Mouse (Mus musculus): Measurements from ENCODE around the gene Ube2v1.
"Not testable (repeated sequence)": the region's sequence is repeated elsewhere in the genome, so short reads cannot be mapped to it uniquely, and the experiment has no call there.

Ube2v1 gene

DNA sequence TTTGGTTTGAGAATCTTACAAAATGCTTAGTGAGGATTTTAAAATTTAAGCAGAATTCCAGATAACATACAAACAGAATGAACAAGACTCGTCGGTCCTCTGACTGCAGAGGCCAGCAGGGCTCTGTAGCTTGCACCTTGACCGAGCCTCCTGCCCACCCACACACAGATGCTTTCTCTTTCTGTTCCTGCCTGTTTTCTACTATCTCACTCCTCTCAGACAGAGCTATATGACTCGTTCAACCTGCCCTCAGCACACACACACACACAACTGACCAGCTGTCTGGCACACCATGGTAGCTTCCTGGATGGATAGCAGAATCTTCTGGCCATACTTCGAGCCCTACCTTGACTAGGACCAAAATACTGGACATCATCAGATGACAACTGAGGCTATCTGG is 8.9 kb downstream of the Ube2v1 start:
- ATAC-seq (ENCODE audit: low TSS enrichment) = no peak

DNA sequence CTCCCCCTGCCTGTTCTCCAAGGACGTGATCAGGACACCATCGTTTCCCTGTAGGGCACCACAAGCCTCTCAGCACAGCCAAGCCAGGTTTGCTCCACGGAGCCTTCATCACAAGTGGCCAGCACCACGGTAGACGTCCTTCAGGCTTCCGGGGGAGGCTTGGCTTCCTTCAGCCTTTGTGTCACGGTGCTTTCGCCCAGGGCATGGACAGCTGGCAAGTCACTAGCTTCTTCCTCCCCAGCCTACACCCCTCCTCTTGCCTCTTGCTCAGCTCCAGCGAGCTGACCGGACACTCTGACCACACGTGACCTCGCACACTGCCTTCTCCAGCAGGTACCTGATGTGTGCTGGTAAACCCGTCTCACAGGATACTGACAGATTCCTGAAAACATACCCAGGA is 9.5 kb downstream of the Ube2v1 start:
- peak; percentile 15; the same call in 1 of the 2 replicates for ATAC-seq (ENCODE audit: low TSS enrichment)

DNA sequence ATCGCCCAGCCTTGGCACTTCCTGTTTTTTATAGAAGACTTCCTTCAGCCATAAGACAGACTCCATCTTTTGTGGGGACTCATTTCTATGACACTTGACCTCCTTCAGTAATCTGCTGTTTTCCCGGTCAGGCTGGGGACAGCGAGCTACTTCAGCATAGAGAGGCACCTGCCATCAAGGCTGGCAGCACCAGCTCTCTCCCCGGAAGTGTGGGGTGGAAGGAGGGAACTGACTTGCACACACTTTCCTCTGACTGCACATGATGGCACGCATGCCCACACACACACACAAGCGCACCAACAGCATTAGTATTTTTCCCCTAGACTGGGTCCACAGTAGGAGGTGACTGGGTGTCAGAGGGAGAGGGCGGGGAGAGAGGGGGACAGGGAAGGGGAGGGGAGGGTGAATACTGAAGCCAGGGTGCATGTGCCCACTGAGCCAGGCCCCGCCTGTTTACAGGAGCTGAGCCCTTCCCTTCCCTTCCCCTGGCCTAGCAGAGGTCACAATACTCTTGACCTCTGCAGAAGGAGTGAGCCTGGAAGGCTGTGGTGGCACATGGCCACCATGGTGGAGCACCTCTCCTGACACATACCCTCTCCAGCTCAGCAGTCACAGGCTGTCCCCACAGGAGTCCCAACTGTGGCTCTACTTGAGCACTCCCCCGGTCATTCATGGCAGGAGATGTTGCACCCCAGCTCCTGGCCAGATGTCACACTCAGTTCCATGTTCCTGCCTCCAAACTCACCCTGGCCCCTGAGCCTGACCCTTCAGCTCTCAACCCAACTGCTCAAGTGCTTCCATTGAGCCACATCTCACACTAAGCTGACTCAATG is 10.4 kb downstream of the Ube2v1 start:
- ATAC-seq (ENCODE audit: low TSS enrichment) = no peak

GRCm38 (mm10) chr2:167617472-167617871 is 14.4 kb downstream of the Ube2v1 start:
- no peak for ATAC-seq (ENCODE audit: low TSS enrichment)

DNA sequence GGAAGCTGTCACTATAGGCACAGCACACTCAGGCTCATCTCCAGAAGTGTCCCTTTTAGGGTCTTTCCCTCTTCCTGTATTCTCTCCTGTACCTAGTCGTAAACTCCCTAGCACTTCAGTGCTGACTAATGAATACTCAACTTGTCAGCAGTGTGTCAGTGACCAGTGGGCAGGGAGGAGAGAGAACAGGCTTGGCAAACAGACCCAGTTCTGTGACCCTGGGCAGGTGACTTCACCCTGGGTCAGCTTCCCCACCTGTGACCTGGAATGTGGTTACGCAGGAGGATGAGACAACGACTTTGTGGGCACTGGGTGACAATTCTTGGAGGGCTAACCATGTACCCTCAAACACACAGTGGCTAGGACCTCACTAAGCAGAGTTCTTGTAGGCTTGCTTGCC is 14.9 kb downstream of the Ube2v1 start:
- ATAC-seq (ENCODE audit: low TSS enrichment) = no peak

DNA sequence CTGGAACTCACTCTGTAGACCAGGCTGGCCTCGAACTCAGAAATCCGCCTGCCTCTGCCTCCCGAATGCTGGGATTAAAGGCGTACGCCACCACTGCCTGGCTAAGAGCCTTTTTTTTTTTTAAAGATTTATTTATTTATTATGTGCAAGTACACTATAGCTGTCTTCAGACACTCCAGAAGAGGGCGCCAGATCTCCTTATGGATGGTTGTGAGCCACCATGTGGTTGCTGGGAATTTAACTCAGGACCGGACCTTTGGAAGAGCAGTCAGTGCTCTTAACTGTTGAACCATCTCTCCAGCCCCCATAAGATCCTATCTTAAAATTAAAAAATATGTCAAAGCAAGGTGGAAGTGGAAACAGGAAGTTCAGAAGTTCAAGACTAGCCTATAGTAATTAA is 18.6 kb downstream of the Ube2v1 start:
- not testable (repeated sequence) for ATAC-seq (ENCODE audit: low TSS enrichment)

- no peak for ATAC-seq (ENCODE audit: low TSS enrichment)
These were observed 19.8 kb downstream of the Ube2v1 start for GRCm38 (mm10) chr2:167612122-167612521.

GRCm38 (mm10) chr2:167611287-167611686 is 20.6 kb downstream of the Ube2v1 start:
- no peak for ATAC-seq (ENCODE audit: low TSS enrichment)

DNA sequence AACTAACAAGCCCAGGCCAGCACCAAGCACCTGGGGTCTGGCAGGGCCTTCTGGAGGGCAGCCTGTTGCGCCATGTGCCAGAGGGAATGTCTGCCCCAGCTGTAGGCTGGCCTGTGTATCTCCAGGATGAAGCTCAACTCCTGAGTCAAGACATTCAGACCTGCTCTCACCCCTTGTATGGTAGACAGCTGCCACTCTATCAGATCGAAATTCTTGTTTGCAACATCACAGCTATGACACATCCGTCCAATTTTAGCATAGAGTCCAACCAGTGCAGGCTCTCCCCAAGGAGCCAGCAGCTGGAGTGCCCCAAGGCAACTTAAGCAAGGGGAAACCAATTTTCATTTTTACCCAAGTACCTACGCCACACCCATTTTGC is 25.2 kb downstream of the Ube2v1 start:
- ATAC-seq (ENCODE audit: low TSS enrichment) = no peak

DNA sequence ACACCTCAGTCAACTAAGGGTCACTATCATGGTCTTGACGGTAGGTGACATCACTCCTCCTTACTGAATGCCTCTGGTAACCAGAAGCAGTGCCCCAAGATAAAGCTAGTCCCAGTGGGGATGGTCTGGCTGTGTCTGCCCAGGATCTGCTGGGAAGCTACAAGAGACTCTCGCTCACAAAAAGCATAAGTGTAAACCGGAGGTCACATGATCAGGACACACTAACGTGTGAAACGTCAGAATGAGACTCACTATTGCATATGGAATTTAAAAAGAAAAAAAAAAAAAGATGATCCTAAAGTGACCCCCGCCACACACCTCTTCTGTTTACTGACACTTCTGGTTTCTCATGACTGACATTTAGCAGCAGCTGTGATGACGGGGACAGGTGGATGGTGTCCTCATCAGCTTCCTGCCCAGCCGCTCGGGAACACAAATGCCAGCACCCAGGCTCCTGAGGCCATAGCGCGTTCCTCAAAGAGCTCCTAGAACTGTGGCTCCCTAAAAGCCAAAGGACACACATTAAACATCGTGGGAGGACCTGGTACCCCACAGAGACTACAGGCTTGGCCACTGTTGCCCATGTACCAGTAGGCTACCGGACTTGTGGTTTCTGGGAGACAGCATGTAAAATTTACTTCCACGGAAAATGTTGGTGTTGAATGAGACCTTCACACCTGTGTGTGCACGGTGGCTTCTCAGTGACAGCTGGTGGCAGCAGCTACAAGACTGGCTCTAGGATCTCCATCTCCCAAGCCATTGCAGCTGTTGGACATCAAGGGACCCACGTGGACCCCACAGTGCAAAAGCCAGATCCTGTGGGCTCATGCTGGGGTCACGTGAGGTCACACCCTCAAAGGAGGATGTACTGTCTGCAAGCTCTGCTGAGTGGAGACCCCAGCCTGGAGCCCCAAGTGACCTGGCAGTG is 25.8 kb downstream of the Ube2v1 start:
- ATAC-seq (ENCODE audit: low TSS enrichment) = no peak

DNA sequence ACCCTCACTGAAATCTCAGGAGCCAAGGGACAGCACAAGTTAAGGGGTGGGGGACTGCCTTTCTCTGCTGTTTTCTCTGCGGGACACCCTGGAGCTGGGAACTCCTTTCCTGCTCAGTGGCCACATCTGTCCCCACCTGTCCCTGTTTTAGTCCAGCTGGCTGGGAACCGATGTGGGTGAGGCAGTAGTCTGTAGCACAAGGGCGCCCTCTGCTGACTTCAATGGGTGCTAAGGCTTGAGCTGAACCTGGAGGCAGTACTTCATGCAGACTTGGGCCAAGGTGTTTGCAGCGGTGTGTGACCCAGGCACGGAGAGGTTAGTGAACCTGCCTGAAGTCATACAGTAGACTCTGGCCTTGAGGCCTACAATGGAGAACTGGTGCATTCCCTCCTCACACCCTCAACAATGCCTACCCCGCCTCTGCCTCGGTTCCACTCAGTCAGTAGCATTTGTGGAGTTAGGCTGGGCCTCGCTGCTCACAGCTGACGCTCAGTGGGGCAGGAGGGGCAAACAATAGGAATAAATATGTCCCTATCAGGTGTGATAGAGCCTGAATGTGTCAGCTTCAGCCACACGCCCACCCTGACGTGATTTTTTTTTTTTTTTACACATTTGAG is 26.6 kb downstream of the Ube2v1 start:
- peak; percentile 90 for ATAC-seq (ENCODE audit: low TSS enrichment)

DNA sequence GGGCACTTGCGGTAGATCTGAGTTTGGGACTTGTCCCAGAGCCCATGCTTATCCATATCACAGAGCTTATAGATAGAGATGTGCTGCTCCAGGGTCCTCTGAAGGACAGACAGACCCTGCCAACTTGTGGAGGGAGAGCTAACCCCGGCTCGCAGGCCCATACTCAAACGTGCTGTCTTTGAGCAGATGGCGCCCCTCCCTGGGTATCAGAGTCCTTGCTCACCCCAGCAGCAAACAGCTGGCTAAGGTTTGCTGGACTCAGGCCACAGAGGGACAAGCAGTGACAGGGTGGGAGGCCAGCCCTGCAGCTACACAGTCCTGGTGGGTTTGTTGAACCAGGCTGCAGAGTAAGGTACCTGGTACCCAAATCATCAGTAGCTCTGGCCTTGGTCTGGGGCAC is 28.9 kb downstream of the Ube2v1 start:
- no peak for ATAC-seq (ENCODE audit: low TSS enrichment)

- no peak for ATAC-seq (ENCODE audit: low TSS enrichment)
These were observed 29.5 kb downstream of the Ube2v1 start for GRCm38 (mm10) chr2:167602364-167602763.

DNA sequence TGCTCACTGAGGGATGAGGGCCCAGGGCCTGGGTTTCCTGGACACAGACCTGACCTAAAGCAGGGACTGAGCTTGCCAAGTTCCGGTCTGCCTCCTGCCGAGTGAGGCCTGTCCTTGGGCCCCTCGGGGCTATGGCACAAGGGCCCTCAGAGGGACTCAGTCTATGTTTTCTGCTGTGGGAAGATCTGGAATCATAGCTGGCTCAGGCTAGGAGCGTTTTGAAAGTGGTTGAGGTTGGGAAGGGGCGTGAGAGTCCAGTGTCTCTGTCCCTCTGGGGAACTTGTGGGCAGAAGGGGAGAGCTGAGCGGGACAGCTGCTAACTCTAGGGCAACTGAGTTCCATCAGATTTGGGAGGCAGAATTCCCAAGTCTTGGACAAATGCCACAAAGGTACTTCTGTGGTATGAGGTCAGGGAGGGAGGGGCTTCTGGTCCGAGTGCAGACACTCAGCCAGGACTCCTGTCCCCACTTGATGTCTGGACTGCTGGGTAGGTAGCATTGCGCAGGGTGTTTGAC is 31.4 kb downstream of the Ube2v1 start:
- no peak for ATAC-seq (ENCODE audit: low TSS enrichment)

DNA sequence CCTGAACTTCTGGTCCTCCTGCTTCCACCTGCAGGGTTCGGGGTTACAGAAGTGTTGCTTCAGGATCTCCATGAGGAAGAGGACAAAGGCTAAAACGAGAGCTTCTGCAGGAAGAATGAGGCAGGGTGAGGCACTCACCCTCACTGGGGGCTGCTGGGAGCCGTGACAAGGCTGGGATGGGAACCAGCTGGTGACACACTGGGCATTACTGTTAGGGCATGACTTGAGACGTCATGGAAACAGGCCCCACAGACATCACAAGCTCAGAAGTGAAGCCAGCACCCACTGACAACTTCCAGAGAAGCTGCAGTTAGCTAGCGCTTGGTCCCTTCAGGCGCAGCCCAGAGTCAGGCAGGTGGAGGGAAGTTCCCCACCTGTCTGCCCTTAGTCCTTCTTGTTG is 32.0 kb downstream of the Ube2v1 start:
- no peak for ATAC-seq (ENCODE audit: low TSS enrichment)

GRCm38 (mm10) chr2:167599195-167599594 is 32.7 kb downstream of the Ube2v1 start:
- no peak for ATAC-seq (ENCODE audit: low TSS enrichment)

DNA sequence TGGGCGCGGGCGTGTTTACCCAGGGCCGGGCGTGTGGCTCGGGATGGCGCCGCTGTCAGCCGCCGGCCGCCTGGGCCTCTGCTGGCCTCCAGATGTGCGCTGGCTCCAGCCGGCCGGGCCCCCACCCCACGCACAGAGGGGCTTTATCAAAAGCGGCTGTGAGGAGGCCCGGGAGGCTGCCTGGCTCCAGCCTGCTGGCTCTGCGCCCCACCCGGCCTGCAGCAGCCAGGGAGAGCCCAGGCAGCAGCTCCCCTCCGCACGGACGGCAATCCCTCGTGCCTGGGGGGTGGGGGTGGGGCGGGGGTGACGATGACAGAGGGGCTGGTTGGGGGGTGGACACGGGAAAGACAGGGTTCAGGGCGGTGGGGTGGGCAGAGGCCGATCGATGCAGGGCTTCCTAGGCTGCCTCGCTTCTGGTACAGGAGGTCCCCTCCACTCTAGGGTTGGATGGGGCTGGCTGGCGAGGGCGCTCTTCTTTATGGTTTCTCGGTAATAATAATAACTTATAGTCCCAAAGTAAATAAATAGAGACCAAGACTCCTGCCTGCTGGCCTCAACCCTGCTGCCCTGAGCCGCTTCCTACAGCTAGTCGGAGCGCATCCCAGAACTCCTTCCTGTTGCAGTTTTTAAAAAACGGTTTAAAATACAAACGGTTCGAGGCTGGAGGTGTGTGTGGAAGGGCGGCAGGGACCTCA is 34.3 kb downstream of the Ube2v1 start:
- ATAC-seq (ENCODE audit: low TSS enrichment) = no peak

GRCm38 (mm10) chr2:167596726-167597491 is 35.0 kb downstream of the Ube2v1 start:
- ATAC-seq (ENCODE audit: low TSS enrichment) = no peak

DNA sequence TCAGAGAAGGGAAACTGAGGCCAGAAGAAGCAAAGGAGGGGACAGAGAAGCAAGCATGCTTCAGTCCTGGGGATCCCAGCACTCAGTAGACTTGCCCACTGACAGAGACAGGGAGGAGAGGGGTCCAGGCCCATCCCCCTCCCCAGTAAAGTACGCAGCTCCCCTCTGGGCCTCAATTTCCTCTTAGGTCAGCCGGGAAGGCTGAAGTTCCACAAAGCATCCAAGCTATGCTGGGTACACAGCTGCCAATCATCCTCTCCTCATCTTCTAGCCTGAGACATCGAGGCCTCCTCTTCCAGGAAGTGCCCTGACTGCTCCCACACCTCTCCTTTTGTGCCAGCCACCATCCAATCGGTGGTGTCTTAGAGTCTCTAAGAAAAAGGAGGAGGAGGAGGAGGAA is 35.6 kb downstream of the Ube2v1 start:
- ATAC-seq (ENCODE audit: low TSS enrichment) = no peak

- no peak for ATAC-seq (ENCODE audit: low TSS enrichment)
These were observed 36.1 kb downstream of the Ube2v1 start for GRCm38 (mm10) chr2:167595761-167596171.

GRCm38 (mm10) chr2:167594444-167594934 is 37.4 kb downstream of the Ube2v1 start:
- ATAC-seq (ENCODE audit: low TSS enrichment) = peak; percentile 52
